Mouse (Mus musculus) erythroblast, embryonic 14.5 days (primary cell): ENCODE data around the gene Kcnk4.

ENCODE experiments used
- GATA1 ChIP-seq: IDR thresholded peaks from 2 replicates; pipeline ENCODE4 v1.6.1; 2012; ENCODE audit warnings: low read length, inconsistent platforms, mixed read lengths
- TAL1 ChIP-seq: IDR thresholded peaks from 3 replicates; pipeline ENCODE4 v1.6.1; 2012; ENCODE audit warnings: low read length, inconsistent platforms, mixed read lengths

GRCm38 (mm10) chr19:6979486-6980380 lies 45.4 kb upstream of the Kcnk4 start:
- TF ChIP-seq GATA1 (no peak), TAL1 (no peak)
